Mouse (Mus musculus) hindbrain, postnatal 0 days (tissue): ENCODE measurements around the gene Gipc1. TPM values are rescaled to one million over a fixed set of nuclear protein-coding genes. Genes with fewer than 3 reads are reported as not detected.
A peak's percentile ranks its signal among the peaks of the same experiment; 100 is the strongest.

Experiments used
- ATAC-seq: fragments of 200-750 bp; cut with Nextera tagmentation; 2 replicates; pipeline ENCODE4 v1.8.0; 2017; ENCODE audit warnings: mild to moderate bottlenecking, moderate TSS enrichment, moderate library complexity
- DNase-seq: peaks from one replicate; pipeline ENCODE4 v3.0.0-alpha.2; 2015; ENCODE audit warnings: low spot score
- H3K27ac ChIP-seq: fragments of 300-500 bp; sonication (generic); 2 replicates; pipeline ENCODE4 v1.5.1; 2014; ENCODE audit warnings: mild to moderate bottlenecking
- H3K27me3 ChIP-seq: fragments of 300-500 bp; sonication (generic); 2 replicates; pipeline ENCODE4 v1.6.1; 2014; ENCODE audit warnings: low read length, mixed read lengths; ENCODE audit not compliant: insufficient read depth
- H3K36me3 ChIP-seq: fragments of 300-500 bp; sonication (generic); 2 replicates; pipeline ENCODE4 v1.6.1; 2014; ENCODE audit warnings: low read length, mixed read lengths; ENCODE audit not compliant: insufficient read depth
- H3K4me1 ChIP-seq: fragments of 300-500 bp; sonication (generic); 2 replicates; pipeline ENCODE4 v1.6.1; 2014; ENCODE audit warnings: antibody characterized with exemption, low read length, mixed read lengths; ENCODE audit not compliant: insufficient read depth
- H3K4me2 ChIP-seq: fragments of 300-500 bp; sonication (generic); 2 replicates; pipeline ENCODE4 v1.6.1; 2014; ENCODE audit warnings: low read depth, mild to moderate bottlenecking, low read length, moderate library complexity, mixed read lengths
- H3K4me3 ChIP-seq: fragments of 300-500 bp; sonication (generic); 2 replicates; pipeline ENCODE4 v1.5.1; 2014; ENCODE audit warnings: low read length
- H3K9ac ChIP-seq: fragments of 300-500 bp; sonication (generic); replicated peaks from 2 replicates; pipeline ENCODE4 v1.6.1; 2014; ENCODE audit warnings: mild to moderate bottlenecking, low read length, moderate library complexity, mixed read lengths
- H3K9me3 ChIP-seq: fragments of 300-500 bp; sonication (generic); 2 replicates; pipeline ENCODE4 v1.6.1; 2016; ENCODE audit warnings: low read length, mixed read lengths
- CTCF ChIP-seq: IDR thresholded peaks from 2 replicates; pipeline ENCODE4 v1.5.1; 2016; ENCODE audit warnings: antibody characterized with exemption, control low read depth, low read depth
- WGBS: fragments of 180-500 bp; shearing (Covaris S2); extraction: QIAGEN DNeasy Blood & Tissue Kit; methylation state at CpG from one replicate; pipeline ENCODE4 v1.1.7; 2014; 5-methylcytosine and 5-hydroxymethylcytosine counted together
- polyA plus RNA-seq: library from polyadenylated mRNA; unstranded; fragments of >200 nt; fragmentation: Nextera tagmentation; extraction: Ambion mirVana; gene quantifications from 2 replicates; pipeline ENCODE4 v1.2.1, GENCODE M21; 2015
- total RNA-seq: library from RNA; depleted of rRNA; stranded (reverse); fragments of >200 nt; gene quantifications from 2 replicates; pipeline ENCODE4 v1.2.3, GENCODE M21; 2014

The Gipc1 gene
- total and polyA plus RNA-seq, 2 experiments from 2014 or later: 84.9 to 114 TPM

DNA sequence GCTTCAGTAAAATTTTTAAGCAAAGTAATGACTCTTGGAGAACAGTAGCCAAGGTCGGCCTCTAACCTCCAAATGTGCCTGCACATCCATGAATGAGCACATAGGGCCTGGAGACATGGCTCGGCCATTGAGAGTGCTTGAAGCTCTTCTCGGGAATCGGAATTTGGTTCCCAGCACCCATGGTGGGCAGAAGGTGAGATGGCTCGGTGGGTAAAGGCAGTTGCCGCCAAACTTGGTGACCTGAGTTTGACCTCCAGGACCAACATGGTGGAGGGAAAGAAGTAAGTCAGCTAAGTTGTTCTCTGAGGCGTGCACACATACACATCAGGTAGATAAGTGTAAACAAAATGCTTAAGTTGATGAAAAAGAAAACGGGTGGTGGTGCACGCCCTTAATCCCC is 3.6 kb downstream of the Gipc1 start:
- no peak for ATAC-seq
- DNase-seq: no peak
- no peak overlapping the region for H3K27ac ChIP-seq
- H3K36me3 ChIP-seq: no peaks in the 10 kb centered on the region
- TF ChIP-seq CTCF: no peak
- WGBS: 87% methylated on average over 9 of the region's 9 CpGs
- H3K4me2 ChIP-seq: no peak overlapping the region
- H3K27me3 ChIP-seq: no peaks in the 10 kb centered on the region
- no peak overlapping the region for H3K9ac ChIP-seq
- no peaks in the 10 kb centered on the region for H3K9me3 ChIP-seq
- H3K4me3 ChIP-seq: no peak overlapping the region
- peaks cover 19% of the 10 kb centered on the region for H3K4me1 ChIP-seq

DNA sequence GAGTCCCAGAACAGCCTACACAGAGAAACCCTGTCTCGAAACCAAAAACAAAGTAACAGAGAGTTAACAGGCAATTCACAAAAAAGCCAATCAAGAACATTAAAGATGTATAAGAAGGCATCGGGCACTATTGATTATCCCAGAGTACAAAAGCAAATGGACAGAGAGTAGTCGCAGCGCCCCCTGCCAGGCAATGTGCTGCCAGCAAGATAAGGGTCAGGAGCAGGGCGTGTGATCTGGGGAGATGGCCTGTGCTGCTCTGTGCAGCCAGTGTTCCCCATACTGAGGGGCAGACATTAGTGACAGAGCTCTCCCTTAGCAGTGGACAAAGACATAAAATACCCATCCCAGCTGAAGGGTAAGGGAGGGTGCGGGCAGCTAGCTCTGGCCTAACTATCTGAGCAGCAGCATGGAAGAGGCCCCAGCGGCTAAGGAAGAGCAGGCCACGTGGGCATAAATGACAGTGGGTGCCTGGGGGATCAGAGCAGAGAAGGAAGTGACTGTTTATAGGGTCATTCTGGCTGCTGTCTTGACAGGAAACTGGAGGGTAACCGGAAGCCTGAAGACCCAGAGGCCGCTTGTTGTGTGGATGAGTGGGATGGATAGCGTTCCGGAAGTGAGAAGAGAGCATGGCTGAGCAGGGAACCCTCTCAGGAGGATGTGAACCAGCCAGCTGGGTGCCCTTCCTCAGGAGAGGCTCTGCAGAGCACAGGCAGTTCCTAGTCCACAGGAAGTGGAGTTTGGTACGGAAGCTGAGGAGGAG is 4.2 kb downstream of the Gipc1 start:
- 85% methylated on average over 13 of the region's 13 CpGs for WGBS
- peaks cover 22% of the 10 kb centered on the region for H3K4me1 ChIP-seq
- no peaks in the 10 kb centered on the region for H3K9me3 ChIP-seq
- no peaks in the 10 kb centered on the region for H3K36me3 ChIP-seq
- ATAC-seq: no peak
- H3K4me3 ChIP-seq: no peak overlapping the region
- H3K27ac ChIP-seq: no peak overlapping the region
- H3K4me2 ChIP-seq: no peak overlapping the region
- H3K27me3 ChIP-seq: no peaks in the 10 kb centered on the region
- DNase-seq: no peak
- TF ChIP-seq CTCF: peak; percentile 32
- no peak overlapping the region for H3K9ac ChIP-seq

DNA sequence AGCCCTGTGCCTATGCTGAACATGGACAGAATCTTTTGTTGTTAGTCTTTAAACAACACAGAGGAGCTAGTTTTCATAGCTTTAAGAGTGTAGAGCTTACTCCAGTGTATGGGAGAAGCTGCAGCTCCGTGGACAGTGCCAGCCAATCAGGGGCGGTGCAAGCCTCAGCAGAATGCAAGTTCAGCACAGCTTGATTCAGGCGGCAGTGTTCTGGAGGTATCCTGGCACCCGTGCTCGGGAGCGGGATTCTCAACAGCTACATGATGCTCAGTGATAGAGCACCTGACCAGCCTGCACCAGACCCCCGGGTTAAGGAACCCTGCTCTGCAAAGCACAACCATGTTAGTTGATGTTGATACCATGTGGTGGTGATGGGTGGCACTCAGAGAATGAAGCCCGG is 8.1 kb downstream of the Gipc1 start:
- H3K4me3 ChIP-seq: no peak overlapping the region
- peaks cover 16% of the 10 kb centered on the region for H3K4me1 ChIP-seq
- no peaks in the 10 kb centered on the region for H3K9me3 ChIP-seq
- H3K4me2 ChIP-seq: peak overlapping the region; percentile 19; the same call in 1 of the 2 replicates
- no peaks in the 10 kb centered on the region for H3K27me3 ChIP-seq
- no peaks in the 10 kb centered on the region for H3K36me3 ChIP-seq
- H3K9ac ChIP-seq: no peak overlapping the region; the same call in 1 of the 2 replicates
- no peak for DNase-seq
- H3K27ac ChIP-seq: peak overlapping the region; percentile 15; the same call in 1 of the 2 replicates
- WGBS: 3% methylated on average over 8 of the region's 8 CpGs
- 0 out of 2 replicates have a peak, but pooled peaks have one; percentile 13 for ATAC-seq
- TF ChIP-seq CTCF: no peak

DNA sequence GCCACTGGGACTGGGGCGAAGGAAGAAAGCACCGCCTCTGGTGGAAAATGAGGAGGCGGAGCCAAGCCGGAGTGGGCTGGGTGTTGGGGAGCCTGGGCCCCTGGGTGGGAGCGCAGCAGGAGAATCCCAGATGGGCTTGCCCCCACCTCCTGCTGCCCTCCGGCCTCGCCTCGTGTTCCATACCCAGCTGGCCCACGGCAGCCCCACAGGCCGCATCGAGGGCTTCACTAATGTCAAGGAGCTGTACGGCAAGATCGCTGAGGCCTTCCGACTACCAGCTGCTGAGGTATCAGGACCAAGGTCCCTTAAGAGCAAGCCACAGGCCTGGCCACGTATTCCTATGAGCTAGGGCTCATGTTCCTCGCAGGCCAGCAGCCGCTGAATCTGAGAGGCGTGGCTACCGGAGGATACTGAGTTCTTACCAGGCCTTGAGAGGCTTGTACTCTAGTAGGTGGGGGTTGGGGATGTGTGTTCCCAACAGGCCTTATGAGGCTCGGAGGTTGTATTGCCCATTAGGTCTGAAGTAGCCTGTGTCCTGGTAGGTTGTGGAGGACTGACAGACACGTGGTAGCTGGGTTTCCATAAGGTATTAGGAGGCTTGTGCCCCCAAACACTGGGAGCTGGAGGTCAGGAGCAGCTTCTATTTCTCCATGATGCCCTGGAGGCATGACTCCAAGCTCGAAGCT is 8.7 kb downstream of the Gipc1 start:
- no peak for TF ChIP-seq CTCF
- 29% methylated on average over 22 of the region's 22 CpGs for WGBS
- Histone ChIP-seq H3K4me1 (peaks cover 16% of the 10 kb centered on the region), H3K27ac (peak overlapping the region; percentile 15; the same call in 1 of the 2 replicates), H3K9ac (no peak overlapping the region; the same call in 1 of the 2 replicates), H3K27me3 (no peaks in the 10 kb centered on the region), H3K4me3 (no peak overlapping the region), H3K4me2 (peak overlapping the region; percentile 19; the same call in 1 of the 2 replicates), H3K9me3 (no peaks in the 10 kb centered on the region), H3K36me3 (no peaks in the 10 kb centered on the region)
- ATAC-seq (no peak), DNase-seq (no peak)

DNA sequence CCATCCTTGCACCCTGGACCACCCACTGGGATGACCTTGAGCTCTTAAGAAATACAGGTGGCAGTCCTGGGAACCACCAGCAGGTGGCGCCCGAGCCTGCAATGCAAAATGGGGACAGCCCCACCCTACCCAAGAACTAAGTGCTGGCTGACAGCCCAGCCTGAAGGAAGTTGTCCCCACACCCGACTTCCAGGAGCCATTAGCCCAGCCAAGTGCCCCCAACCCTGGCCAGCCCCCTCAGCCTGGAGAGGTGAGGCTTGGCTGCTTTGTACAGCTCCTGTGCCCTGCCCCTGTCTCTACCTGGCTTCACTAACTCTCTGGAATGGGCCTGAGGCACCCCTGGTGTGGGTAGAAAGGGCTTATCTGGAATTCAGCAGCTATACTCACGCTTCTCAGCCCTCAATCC is 9.9 kb downstream of the Gipc1 start:
- TF ChIP-seq CTCF: peak; percentile 95
- no peaks in the 10 kb centered on the region for H3K36me3 ChIP-seq
- peaks cover 22% of the 10 kb centered on the region for H3K4me1 ChIP-seq
- no peak overlapping the region for H3K9ac ChIP-seq
- peak overlapping the region; percentile 54 for H3K27ac ChIP-seq
- no peaks in the 10 kb centered on the region for H3K27me3 ChIP-seq
- DNase-seq: peak; percentile 93
- H3K4me2 ChIP-seq: no peak overlapping the region
- no peaks in the 10 kb centered on the region for H3K9me3 ChIP-seq
- 13% methylated on average over 4 of the region's 4 CpGs for WGBS
- peak; percentile 57 for ATAC-seq
- H3K4me3 ChIP-seq: no peak overlapping the region

DNA sequence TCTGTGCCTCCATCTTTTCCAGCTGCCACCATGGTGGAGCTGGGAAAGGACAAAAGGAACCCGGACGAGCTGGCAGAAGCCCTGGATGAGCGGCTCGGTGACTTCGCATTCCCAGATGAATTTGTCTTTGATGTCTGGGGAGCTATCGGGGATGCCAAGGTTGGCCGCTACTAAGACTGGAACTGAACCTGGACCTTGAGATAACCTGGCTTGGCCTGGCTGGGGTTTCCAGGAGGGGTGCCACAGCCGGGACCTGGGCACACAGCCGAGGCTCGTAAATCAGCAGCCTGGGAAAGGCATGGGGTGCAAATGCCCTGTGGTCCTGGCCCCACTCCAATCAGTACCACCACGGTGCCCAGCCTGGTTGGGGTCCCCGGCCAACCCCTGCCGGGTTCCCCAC is 11.6 kb downstream of the Gipc1 start:
- H3K9me3 ChIP-seq: no peaks in the 10 kb centered on the region
- 81% methylated on average over 13 of the region's 13 CpGs for WGBS
- no peaks in the 10 kb centered on the region for H3K36me3 ChIP-seq
- H3K9ac ChIP-seq: no peak overlapping the region
- no peak overlapping the region for H3K27ac ChIP-seq
- ATAC-seq: no peak
- no peak overlapping the region for H3K4me2 ChIP-seq
- DNase-seq: no peak
- H3K27me3 ChIP-seq: no peaks in the 10 kb centered on the region
- H3K4me1 ChIP-seq: peaks cover 27% of the 10 kb centered on the region
- TF ChIP-seq CTCF: no peak
- H3K4me3 ChIP-seq: no peak overlapping the region
